Mouse (Mus musculus) adrenal gland, adult 8-10 months (tissue): ENCODE measurements around the gene Fance. TPM values are rescaled to one million over a fixed set of nuclear protein-coding genes. Genes with fewer than 3 reads are reported as not detected.
"Not testable (repeated sequence)": the region's sequence is repeated elsewhere in the genome, so short reads cannot be mapped to it uniquely, and the experiment has no call there.

Source experiments
- DNase-seq: peaks from one replicate; pipeline ENCODE4 v3.0.0; 2022
- total RNA-seq, 4 experiments: library from RNA; stranded (reverse); gene quantifications; 2 replicates each; pipeline ENCODE4 v1.2.4; 2022

The Fance gene
- total RNA-seq, 4 experiments from 2014 or later: 24.9 to 45.2 (median 36.2) TPM

DNA sequence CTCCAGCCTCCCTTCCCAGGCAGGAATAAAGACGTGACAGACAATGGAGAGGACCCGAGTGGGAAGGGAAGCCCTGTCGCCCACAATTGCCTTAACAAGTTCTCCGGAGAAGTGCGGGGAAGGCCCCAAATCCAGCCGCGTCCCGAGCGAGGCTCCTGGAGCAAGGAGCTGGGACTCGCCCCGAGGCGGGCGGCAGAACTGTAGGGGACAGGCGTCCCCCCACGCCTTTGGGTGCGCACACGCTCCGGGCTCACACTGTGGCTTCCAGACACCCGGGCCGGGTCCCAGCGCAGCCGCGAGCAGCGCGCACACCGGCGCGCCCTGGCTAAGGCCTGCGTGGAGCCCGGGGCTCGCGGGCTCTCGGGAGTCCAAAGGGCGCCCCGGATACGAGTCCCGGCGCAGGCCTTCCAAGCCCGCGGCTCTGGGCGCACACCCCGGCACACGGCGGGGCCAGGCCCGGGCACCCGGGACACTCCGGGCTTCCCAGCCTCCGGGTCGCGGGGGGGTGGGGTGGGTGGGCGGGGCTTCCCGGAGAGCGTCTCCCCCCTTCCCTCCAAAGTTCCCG, 36.7 kb downstream of the Fance start:
- DNase-seq: no peak

DNA sequence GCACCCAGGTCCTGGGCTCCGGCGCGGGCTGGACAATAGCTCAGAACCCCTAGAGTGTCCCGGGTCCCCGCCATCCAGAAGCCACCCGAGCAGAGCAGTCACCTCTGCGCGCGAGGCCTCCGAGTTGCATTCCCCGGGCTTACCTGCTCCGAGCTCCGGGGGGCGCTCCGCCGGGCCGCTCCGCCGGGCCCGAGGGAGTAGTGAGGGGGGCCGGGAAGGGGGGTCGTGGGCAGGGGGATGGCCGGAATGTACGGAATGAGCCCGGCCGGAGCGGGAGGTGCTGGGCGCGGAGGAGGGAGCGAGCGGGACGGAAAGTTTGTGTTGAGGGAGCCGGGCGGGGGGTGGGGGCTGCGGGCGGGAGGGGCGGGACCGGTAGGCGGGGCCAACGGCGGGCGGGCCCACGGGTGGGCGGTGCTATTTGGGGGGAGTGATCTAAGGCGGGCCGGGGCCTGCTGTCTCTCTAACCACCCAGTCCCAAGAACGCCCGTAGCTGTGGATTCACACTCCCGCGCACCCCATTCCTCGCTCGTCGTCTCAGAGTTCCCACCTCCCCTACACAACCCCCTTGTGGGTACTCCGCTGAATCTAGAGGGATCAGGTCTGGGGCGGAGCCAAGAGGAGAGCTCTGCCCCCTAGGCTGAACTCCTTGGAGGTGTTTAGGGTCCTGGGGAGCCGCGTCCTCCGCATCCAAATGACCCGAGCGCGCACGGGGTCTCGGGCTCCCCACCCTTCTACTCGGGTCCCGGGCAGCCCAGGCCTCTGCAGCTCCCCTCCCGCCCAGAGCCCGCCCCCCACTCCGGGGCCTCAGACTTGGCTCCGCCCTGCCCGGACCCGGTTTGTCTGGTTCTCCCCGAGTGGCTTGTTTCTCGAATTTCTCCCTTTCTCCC, 37.4 kb downstream of the Fance start, which contains the start of gene Tead3:
Gene Tead3 (minus strand): TSS at position 352 of the 887 bp plus-strand sequence.
- peak; percentile 62 for DNase-seq

GRCm38 (mm10) chr17:28351353-28351890, 38.1 kb downstream of the Fance start:
- DNase-seq: no peak

GRCm38 (mm10) chr17:28352018-28352417, 38.7 kb downstream of the Fance start:
- no peak for DNase-seq

DNA sequence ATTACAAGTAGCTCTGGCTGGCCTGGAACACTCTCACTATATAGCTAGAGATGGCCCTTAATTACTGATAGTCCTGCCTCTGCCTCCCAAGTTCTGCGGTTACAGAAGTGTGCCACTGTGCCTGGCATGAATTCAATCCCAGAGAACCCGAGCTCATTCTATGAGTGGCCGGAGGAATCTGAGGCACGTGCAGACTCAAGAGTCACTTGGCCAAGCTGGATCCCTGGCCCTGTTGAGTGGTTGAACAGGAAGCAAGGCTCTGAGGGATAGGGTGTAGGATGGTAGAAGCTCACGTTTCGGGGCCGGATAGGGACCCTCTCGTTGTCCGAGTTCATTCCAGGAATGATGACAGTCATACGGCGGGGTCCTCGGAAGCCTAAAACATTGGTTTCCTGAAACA, 42.6 kb downstream of the Fance start:
- DNase-seq: no peak

DNA sequence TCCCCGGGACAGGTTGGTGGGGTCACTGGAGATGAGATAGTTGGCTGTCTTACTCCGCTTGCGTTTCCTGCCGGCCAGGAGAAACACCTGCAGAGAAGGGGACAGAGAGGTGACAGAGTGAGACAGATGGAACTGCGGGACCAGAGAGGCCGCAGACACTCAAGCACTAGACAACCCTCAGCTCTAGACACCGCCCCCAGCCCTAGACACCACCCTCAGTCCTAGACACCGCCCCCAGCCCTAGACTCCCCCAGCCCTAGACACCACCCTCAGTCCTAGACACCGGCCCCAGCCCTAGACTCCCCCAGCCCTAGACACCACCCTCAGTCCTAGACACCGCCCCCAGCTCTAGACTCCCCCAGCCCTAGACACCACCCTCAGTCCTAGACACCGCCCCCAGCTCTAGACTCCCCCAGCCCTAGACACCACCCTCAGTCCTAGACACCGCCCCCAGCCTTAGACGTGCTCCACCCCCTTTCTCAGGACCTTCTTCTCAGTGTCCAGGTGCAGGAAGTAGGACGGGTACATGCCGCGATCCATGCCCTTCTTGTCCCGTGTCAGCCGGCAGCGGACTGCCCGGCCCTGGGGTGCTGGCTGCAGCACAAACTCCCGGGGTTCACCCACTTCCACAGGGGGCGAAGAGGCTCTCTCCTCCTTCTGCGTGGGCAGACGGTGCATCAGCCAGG, 45.4 kb downstream of the Fance start:
- not testable (repeated sequence) for DNase-seq

DNA sequence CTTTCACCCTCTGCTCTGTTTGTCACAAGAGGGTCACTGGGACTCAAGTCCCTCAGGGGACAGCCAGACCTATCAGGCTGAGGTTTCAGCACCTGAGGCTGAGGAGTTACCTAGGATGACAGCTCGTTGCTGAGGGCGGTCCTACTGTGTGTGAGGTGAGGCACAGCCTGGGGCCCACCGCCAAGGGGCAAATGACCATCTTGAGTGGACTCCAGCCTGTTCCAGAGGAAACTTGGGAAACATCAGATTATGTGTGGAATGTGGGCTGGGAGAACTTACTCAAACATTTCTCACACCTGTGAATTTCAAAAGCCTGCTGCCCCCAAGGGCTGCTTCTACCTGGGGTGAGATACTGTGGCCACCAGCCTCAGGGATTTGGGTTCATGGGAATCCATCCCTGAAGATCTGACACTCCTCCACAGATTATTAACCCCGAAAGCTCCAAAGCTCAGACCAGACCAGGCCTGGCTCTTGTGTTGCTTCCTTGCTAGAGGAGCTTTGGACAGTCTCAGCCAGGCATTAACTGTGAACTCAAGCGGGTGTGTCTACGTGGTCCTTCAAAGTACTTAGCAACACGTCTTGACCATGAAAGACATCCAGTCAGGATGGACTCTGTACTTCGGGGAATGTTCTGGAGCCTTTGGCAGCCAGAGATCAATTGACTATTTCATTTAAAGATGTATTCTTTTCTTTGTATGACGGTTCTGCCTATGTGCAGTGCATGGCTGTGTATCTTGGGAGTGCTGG, 47.4 kb downstream of the Fance start:
- no peak for DNase-seq

GRCm38 (mm10) chr17:28361921-28362652, 48.8 kb downstream of the Fance start:
- no peak for DNase-seq

- no peak for DNase-seq
These were observed 49.5 kb downstream of the Fance start for GRCm38 (mm10) chr17:28362653-28363292.

DNA sequence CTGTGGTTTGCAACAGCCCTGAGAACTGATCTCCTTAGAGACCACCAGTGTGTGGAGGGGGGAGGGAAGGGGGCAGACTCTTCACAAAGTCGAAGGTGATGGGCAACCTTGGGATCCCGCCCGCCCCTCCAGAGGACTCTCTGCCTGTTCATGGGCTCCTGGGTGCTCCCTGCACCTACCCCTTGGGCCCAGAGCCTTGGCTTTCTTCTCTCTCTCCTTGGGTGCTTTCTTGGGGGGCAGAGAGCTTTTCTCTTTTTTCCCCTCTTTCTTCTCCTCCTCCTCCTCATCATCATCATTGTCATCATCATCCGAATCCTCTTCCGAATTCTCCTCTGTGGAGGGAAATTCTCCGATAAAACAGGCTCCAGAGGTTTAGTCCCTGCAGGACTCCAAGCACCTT, 50.2 kb downstream of the Fance start:
- no peak for DNase-seq

DNA sequence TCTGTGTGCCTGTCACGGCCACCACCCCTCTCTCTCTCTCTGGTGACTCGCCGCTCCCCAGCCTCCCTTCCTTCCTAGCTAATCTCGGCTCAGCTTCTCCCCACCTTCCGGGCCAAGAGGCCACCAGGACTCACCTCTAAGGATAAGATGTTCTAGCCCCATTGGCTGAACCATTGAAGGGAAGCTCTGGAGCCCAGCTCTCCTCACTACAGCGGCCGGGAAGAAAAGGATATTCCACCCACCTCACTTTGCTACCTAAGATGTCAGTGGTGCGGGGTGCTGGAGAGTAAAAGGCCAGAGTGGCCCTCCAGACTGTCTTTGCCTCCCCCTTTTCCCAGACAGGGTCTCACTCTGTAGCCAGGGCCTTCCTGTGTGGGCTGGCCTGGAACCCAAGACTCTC, 51.8 kb downstream of the Fance start, which contains the start of gene Tulp1:
Gene Tulp1 (minus strand): TSS at position 101 of the 400 bp plus-strand sequence.
- no peak for DNase-seq

DNA sequence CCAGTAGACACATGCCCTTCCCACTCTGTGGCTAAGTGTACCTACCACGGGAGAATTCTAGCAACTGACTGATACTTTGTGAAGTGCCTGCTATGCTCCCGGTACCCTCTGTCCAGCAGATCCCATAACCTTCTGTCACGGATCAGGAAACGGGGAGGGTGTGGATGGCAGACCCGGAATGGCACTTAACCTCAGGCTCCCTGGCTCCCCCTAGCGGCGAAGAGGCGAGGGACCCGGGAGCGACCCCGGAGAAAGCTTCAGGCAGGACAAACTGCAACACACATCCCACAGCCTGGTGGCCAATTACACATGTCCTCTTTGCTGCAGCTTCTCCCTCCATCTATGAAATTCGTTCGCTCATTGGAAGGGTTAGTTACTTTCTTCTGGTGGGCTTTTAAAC, 55.1 kb downstream of the Fance start:
- peak; percentile 54 for DNase-seq

DNA sequence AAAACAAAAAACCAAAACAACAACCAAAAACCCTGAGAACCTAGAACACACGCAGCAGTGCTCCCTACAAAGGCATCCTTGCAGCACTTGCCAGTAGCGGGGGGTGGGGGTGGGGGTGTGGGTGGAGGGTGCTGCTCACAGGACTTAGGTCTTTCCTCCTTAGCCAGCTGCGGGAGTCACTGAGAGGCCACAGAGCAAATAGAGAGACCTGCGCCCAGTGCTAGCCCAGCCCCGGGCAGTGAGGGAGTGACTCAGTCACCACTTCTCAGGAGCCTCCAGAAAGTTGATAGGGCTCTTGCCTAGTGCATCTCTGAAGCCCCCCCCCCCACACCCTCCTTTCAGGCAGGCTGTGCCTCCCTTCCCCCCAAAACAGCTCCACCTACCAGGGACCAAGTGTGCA, 55.7 kb downstream of the Fance start:
- no peak for DNase-seq

DNA sequence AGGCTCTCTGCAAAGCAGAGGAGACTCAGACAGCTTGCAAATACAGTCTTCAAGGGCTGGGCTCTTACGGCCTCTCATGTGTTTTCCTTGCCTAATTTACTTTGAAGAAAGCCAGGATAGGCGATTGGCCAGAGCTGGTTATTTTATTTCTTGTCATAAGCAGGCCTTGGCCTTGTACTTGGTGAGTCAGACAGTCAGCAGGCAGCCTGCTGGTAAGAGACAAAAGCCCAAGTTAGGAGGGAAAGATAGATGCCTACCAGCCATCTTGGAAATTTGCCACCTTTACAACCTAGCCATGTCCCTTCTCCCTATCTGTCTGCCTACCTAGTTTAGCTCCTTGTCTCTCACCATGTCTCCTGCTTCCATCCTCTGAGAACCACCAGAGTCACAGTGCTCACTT, 58.0 kb downstream of the Fance start:
- DNase-seq: peak; percentile 74

DNA sequence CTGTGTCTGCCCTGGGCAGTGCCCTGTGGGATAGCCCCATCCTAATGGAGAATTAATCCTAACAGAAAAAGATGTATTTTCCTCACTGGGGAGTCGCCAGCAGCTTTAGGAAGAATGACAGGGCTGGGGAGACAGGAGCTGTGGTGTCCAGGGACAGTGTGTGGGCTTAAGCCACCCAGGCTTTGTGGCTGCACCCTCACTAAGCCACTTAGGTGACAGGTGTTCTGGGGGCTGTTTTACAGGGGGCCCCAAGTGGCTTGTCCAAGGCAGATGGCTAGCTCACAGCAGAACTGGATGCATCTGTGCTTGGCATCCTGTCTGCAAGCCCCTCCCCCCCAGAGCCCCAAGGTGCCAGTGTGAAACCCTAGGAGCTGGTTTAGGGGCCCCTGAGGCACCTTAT, 58.6 kb downstream of the Fance start:
- no peak for DNase-seq

DNA sequence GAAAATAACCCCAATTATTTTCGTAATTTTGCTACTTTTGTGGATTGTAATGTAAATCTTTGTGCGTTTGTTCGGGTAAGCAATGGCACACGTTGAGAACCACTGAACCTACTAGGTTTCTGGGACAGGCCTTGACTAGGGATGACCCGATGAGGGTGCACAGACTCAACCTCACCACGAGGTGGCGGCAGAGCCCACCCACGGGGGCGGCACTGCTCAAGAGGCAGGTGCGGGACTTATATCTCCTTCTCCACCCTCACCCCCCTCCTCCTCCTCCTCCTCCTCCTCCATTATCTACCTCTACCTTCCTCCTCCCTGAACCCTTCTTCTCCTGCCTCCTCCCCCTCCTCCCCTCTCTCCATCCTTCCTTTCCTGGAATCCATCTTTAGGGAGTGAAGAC, 60.5 kb downstream of the Fance start:
- no peak for DNase-seq

- no peak for DNase-seq
These were observed 61.2 kb downstream of the Fance start for GRCm38 (mm10) chr17:28374494-28374893.

DNA sequence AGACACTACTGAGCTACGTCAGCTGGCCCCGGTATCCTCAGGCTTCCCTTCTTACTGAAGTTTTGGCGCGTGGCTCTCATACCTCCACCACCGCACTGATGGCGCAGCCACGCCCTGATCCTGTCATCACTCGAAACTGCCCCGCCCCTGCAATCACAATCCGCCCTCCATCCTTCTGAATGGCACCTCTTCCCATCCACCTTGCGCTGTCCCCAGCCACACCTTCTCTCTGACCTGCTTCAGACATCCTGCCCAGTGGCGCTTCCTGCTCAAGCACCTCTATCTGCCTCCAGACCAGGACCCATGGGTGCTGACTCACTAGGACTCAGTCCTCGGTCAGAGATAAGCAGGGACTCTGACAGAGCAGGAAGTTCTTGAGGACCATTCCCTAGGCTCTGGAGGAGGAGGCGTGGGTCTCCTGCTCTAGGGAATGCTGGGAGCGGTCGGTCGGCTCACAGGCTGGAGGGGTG, 62.3 kb downstream of the Fance start:
- no peak for DNase-seq
